Mouse (Mus musculus) left cerebral cortex, postnatal 4 days (tissue): ENCODE data around the gene Atg9a. TPM values are rescaled to one million over a fixed set of nuclear protein-coding genes. Genes with fewer than 3 reads are reported as not detected.

ENCODE experiments used
- DNase-seq: peaks from one replicate; pipeline ENCODE4 v3.0.0-alpha.2; 2022
- intact Hi-C: fragments of 180-260 bp; cut with DNase I; formaldehyde crosslinking; loops from one replicate; pipeline ENCODE4 v1.15.1; 2025
- total RNA-seq, 2 experiments: library from RNA; stranded (reverse); gene quantifications; 2 replicates each; pipeline ENCODE4 v1.2.3; 2021

The Atg9a gene
- total RNA-seq, 2 experiments from 2014 or later, result 62.7 to 75.7 TPM

- no peak for DNase-seq
- intact Hi-C loops, result no loop called here
Observed at GRCm38 (mm10) chr1:75216797-75217585, 25.0 kb upstream of the Atg9a start.

- DNase-seq, result no peak
- intact Hi-C loops, result no loop called here
Observed at GRCm38 (mm10) chr1:75215785-75216184, 23.8 kb upstream of the Atg9a start.

GRCm38 (mm10) chr1:75214886-75215285, 22.9 kb upstream of the Atg9a start:
- intact Hi-C loops, result no loop called here
- peak; percentile 22 for DNase-seq

GRCm38 (mm10) chr1:75214442-75214841, 22.4 kb upstream of the Atg9a start:
- intact Hi-C loops, result no loop called here
- no peak for DNase-seq

GRCm38 (mm10) chr1:75213096-75213495, 21.1 kb upstream of the Atg9a start:
- intact Hi-C loops, result no loop called here
- no peak for DNase-seq

GRCm38 (mm10) chr1:75212542-75212941, 20.5 kb upstream of the Atg9a start:
- intact Hi-C loops, result no loop called here
- no peak for DNase-seq

GRCm38 (mm10) chr1:75211141-75211708, 19.2 kb upstream of the Atg9a start:
- intact Hi-C loops, result no loop called here
- DNase-seq, result no peak

- DNase-seq, result peak; percentile 97
Observed at GRCm38 (mm10) chr1:75210136-75211087, 18.4 kb upstream of the Atg9a start, which contains the start of the genes Glb1l and Stk16. Glb1l (minus strand) TSS chr1:75210813. Stk16 (plus strand) TSS chr1:75210838.

GRCm38 (mm10) chr1:75208967-75209678, 17.1 kb upstream of the Atg9a start:
- DNase-seq, result no peak
- intact Hi-C loops, result no loop called here

More at GRCm38 (mm10) chr1:75210136-75211087, 18.4 kb upstream of the Atg9a start, which contains the start of the genes Glb1l and Stk16:
- intact Hi-C loops, result no loop called here

- intact Hi-C loops, result no loop called here
- no peak for DNase-seq
Observed at GRCm38 (mm10) chr1:75201236-75201635, 9.2 kb upstream of the Atg9a start.

GRCm38 (mm10) chr1:75192452-75192851, 456 bp upstream of the Atg9a start:
- intact Hi-C loops, result no loop called here

GRCm38 (mm10) chr1:75191258-75191621, 756 bp downstream of the Atg9a start:
- intact Hi-C loops, result no loop called here

More at GRCm38 (mm10) chr1:75192452-75192851, 456 bp upstream of the Atg9a start:
- DNase-seq, result no peak

GRCm38 (mm10) chr1:75190577-75190976, 1.4 kb downstream of the Atg9a start:
- intact Hi-C loops, result no loop called here
- no peak for DNase-seq

More at GRCm38 (mm10) chr1:75191258-75191621, 756 bp downstream of the Atg9a start:
- no peak for DNase-seq

GRCm38 (mm10) chr1:75187914-75188483, 4.0 kb downstream of the Atg9a start:
- intact Hi-C loops, result no loop called here

GRCm38 (mm10) chr1:75187126-75187525, 4.9 kb downstream of the Atg9a start:
- intact Hi-C loops, result no loop called here
- DNase-seq, result no peak

More at GRCm38 (mm10) chr1:75187914-75188483, 4.0 kb downstream of the Atg9a start:
- no peak for DNase-seq

- no peak for DNase-seq
Observed at GRCm38 (mm10) chr1:75185495-75185894, 6.5 kb downstream of the Atg9a start.

GRCm38 (mm10) chr1:75182160-75182559, 9.8 kb downstream of the Atg9a start:
- intact Hi-C loops, result no loop called here
- no peak for DNase-seq

More at GRCm38 (mm10) chr1:75185495-75185894, 6.5 kb downstream of the Atg9a start:
- intact Hi-C loops, result no loop called here

- no peak for DNase-seq
- intact Hi-C loops, result no loop called here
Observed at GRCm38 (mm10) chr1:75181377-75181870, 10.6 kb downstream of the Atg9a start.

GRCm38 (mm10) chr1:75180741-75181140, 11.3 kb downstream of the Atg9a start:
- DNase-seq, result no peak
- intact Hi-C loops, result no loop called here
